In genomic region chr9:63785492-63785891, GRCm38 (mm10) we compare ENCODE assay signal across 14 mouse cellular contexts. TPM values are rescaled to one million over a fixed set of nuclear protein-coding genes. Genes with fewer than 3 reads are reported as not detected.
DNase-seq lines count a peak whose midpoint lies in the region; ATAC-seq and TF ChIP-seq lines count a peak whose summit lies in the region.
"Had no signal": no experiment of that assay in that cellular context is flagged by ENCODE, and none has a peak within 500 bp of the region (broad histone marks: within the 10 kb centered on the region; RNA-seq: fewer than 3 reads in every experiment).

No protein-coding gene starts in this region.

- H3K36me3 ChIP-seq in heart, embryonic 10.5 days = no peaks in the 10 kb centered on the region
- H3K36me3 ChIP-seq in thymus, adult 2 months (ENCODE audit: control insufficient read depth, insufficient read depth, low read length) = no peaks in the 10 kb centered on the region
- H3K36me3 ChIP-seq in liver, embryonic 11.5 days (ENCODE audit: control insufficient read depth, insufficient read depth, low read length) = no peaks in the 10 kb centered on the region
- H3K36me3 ChIP-seq in splenic B cell, adult 2 months (ENCODE audit: control insufficient read depth, insufficient read depth, low read length, poor library complexity, severe bottlenecking) = no peaks in the 10 kb centered on the region
- H3K36me3 ChIP-seq: neural tube, embryonic 15.5 days had no signal

- TF ChIP-seq CTCF in thymus, adult 2 months (IDR thresholded peaks at IDR 0.05; ENCODE audit: borderline replicate concordance, control insufficient read depth, extremely low read depth, insufficient read depth, low read length, poor library complexity) = no peak

- H3K4me3 ChIP-seq in heart, embryonic 10.5 days = no peak overlapping the region
- H3K4me3 ChIP-seq in thymus, adult 2 months (ENCODE audit: control insufficient read depth, insufficient read depth, low read length) = no peak overlapping the region
- H3K4me3 ChIP-seq in liver, embryonic 11.5 days (ENCODE audit: low read depth, low read length) = no peak overlapping the region
- H3K4me3 ChIP-seq: forebrain, embryonic 13.5 days; neural tube, embryonic 15.5 days had no signal

- no peaks in the 10 kb centered on the region for H3K27me3 ChIP-seq in heart, embryonic 10.5 days (ENCODE audit: insufficient read depth, poor library complexity, severe bottlenecking)
- no peaks in the 10 kb centered on the region for H3K27me3 ChIP-seq in thymus, adult 2 months (ENCODE audit: control insufficient read depth, insufficient read depth, low read length)
- H3K27me3 ChIP-seq in liver, embryonic 11.5 days (replicated peaks; ENCODE audit: control insufficient read depth, insufficient read depth, low read length) = no peaks in the 10 kb centered on the region
- no peaks in the 10 kb centered on the region for H3K27me3 ChIP-seq in splenic B cell, adult 2 months (ENCODE audit: control insufficient read depth, insufficient read depth, low read length, poor library complexity, severe bottlenecking)
- H3K27me3 ChIP-seq: Patski had no signal

- peak; percentile 75 for ATAC-seq in liver, embryonic 11.5 days (replicated peaks; ENCODE audit: low FRiP score)
- ATAC-seq: forebrain, embryonic 13.5 days; Patski had no signal

- H3K27ac ChIP-seq in heart, embryonic 10.5 days = peak overlapping the region; percentile 63; the same call in 1 of the 2 replicates
- no peak overlapping the region for H3K27ac ChIP-seq in thymus, adult 2 months (ENCODE audit: control insufficient read depth, insufficient read depth, low read length)
- no peak overlapping the region for H3K27ac ChIP-seq in liver, embryonic 11.5 days (ENCODE audit: low read depth, low read length)
- H3K27ac ChIP-seq: forebrain, embryonic 13.5 days; neural tube, embryonic 15.5 days had no signal

- peak overlapping the region; percentile 15; the same call in 1 of the 2 replicates for H3K4me2 ChIP-seq in liver, embryonic 11.5 days
- H3K4me2 ChIP-seq: forebrain, embryonic 13.5 days; neural tube, embryonic 15.5 days had no signal

- no peak overlapping the region for H3K9ac ChIP-seq in liver, embryonic 11.5 days (ENCODE audit: low read depth, low read length)
- H3K9ac ChIP-seq: forebrain, embryonic 13.5 days; neural tube, embryonic 15.5 days had no signal

- no peak for DNase-seq in heart, embryonic 10.5 days (ENCODE audit: low spot score)
- DNase-seq in heart, postnatal 4 days = no peak
- peak; percentile 23 for DNase-seq in thymus, postnatal 0 days (ENCODE audit: low spot score)
- no peak for DNase-seq in thymus, adult 2 months
- no peak for DNase-seq in liver, embryonic 11.5 days (ENCODE audit: low spot score)
- peak; percentile 29 for DNase-seq in splenic B cell, adult 2 months (ENCODE audit: low read depth, low spot score)
- DNase-seq in right cerebral cortex, postnatal 14 days = no peak
- no peak for DNase-seq in urinary bladder, adult 18-20 months (ENCODE audit: low spot score in 2 of 2)
- DNase-seq: adrenal gland, postnatal 10 days; gastrocnemius, postnatal 14 days; right cerebral cortex, postnatal 25 days had no signal

- no peaks in the 10 kb centered on the region for H3K9me3 ChIP-seq in heart, embryonic 10.5 days
- H3K9me3 ChIP-seq in liver, embryonic 11.5 days (ENCODE audit: control insufficient read depth, low read length) = no peaks in the 10 kb centered on the region
- H3K9me3 ChIP-seq: forebrain, embryonic 13.5 days; neural tube, embryonic 15.5 days had no signal

- WGBS in heart, embryonic 10.5 days = 16% methylated on average over 5 of the region's 5 CpGs
- WGBS in thymus, adult 2 months = 20% methylated on average over 5 of the region's 5 CpGs
- WGBS in liver, embryonic 11.5 days = 16% methylated on average over 5 of the region's 5 CpGs

- H3K4me1 ChIP-seq in heart, embryonic 10.5 days = peaks cover 75% of the 10 kb centered on the region
- H3K4me1 ChIP-seq in thymus, adult 2 months (replicated peaks; ENCODE audit: control insufficient read depth, insufficient read depth, low read length) = peaks cover 14% of the 10 kb centered on the region
- peaks cover 56% of the 10 kb centered on the region for H3K4me1 ChIP-seq in liver, embryonic 11.5 days (replicated peaks; ENCODE audit: control insufficient read depth, insufficient read depth, low read length)

- no peak for TF ChIP-seq POLR2A in thymus, adult 2 months (IDR thresholded peaks at IDR 0.05; ENCODE audit: control insufficient read depth, extremely low read depth, insufficient read depth, low read length, poor library complexity)

RNA-seq across cellular contexts. Expression of gene Smad3, which starts 27.7 kb away (rescaled TPM):
- 15.2 and 20.0 TPM in 2 replicates for polyA plus RNA-seq in heart, embryonic 10.5 days (2016; fragmentation: Nextera tagmentation; extraction: Ambion mirVana)
- total RNA-seq in heart, postnatal 4 days (2021) = 10 to 100 TPM; 20.7 to 20.9 TPM
- 18.5 and 21.1 TPM in 2 replicates for polyA plus RNA-seq in thymus, postnatal 0 days (2015; fragmentation: Nextera tagmentation; extraction: Ambion mirVana)
- polyA plus RNA-seq in thymus, adult 2 months (2012; rRNA removed) = 63.4 and 70.9 TPM in 2 replicates
- 7.2 and 7.3 TPM in 2 replicates for polyA plus RNA-seq in liver, embryonic 11.5 days (2014; fragmentation: Nextera tagmentation; extraction: Ambion mirVana)

Comparison
In these comparisons a context has a peak if more than half of its experiments do, and no peak if none do; other contexts are left out.
1. DNase-seq: peak in thymus, postnatal 0 days (single experiment) and splenic B cell, adult 2 months (single experiment); none in heart, embryonic 10.5 days (single experiment), heart, postnatal 4 days (single experiment), thymus, adult 2 months (single experiment), liver, embryonic 11.5 days (single experiment), right cerebral cortex, postnatal 14 days (single experiment) and urinary bladder, adult 18-20 months (0 of 2).